Mouse (Mus musculus): ENCODE results near the gene Col6a5. TPM values are rescaled to one million over a fixed set of nuclear protein-coding genes. Genes with fewer than 3 reads are reported as not detected.

Gene Col6a5
- polyA plus RNA-seq, 1 experiment from 2014 or later: not detected

DNA sequence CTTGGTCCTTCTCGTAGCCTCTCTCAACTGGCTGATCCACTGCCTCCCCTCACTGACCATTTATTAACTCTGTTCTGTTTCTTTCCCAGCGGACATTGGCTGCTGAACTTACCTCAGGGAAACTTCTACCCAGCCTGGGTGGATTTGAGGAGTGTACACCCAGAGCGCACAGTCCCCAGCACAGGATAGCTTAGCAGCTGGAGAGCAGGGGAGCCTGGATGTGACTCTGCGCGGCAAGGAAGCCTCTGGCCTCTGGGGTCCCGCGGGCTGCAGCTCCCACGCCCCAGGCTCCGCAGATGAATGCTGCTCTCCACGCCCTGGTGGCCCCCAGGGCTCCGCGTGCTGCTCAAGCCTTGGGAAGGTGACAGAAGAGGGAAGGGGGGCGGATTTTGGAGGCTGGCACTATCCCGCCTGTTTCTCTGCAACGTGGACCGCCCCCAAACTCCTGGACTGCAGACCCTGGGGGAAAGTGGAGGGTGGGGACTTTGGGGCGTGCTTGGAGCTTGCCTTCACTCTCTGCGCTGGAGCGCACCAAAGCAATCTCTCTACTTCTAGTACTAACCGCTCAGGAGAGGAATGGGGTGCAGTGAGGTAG, 132.6 kb downstream of the Col6a5 start, which contains the start of gene Col6a6:
Col6a6 (minus strand) TSS at position 370 of the 595 bp plus-strand sequence.
- no peak for DNase-seq (ENCODE audit: low spot score)
- 0 out of 2 replicates have a peak within 1 kb of the TSS, but pooled peaks have one; percentile 25 for H3K4me2 ChIP-seq
- ATAC-seq (replicated peaks; ENCODE audit: low FRiP score): no peak
- no peak within 1 kb of the TSS for H3K4me3 ChIP-seq (ENCODE audit: low read depth, low read length)
- H3K27me3 ChIP-seq (replicated peaks; ENCODE audit: control insufficient read depth, insufficient read depth, low read length): no peaks in the 10 kb centered on the region; the same call in 1 of the 2 replicates
- H3K4me1 ChIP-seq (replicated peaks; ENCODE audit: control insufficient read depth, insufficient read depth, low read length): no peaks in the 10 kb centered on the region
- 20% methylated on average over 20 of the region's 20 CpGs for WGBS
- H3K36me3 ChIP-seq (ENCODE audit: control insufficient read depth, insufficient read depth, low read length): no peaks in the 10 kb centered on the region
- no peak within 1 kb of the TSS for H3K9ac ChIP-seq (ENCODE audit: low read depth, low read length)
- no peak within 1 kb of the TSS for H3K27ac ChIP-seq (ENCODE audit: low read depth, low read length)
- H3K9me3 ChIP-seq (ENCODE audit: control insufficient read depth, low read length): no peaks in the 10 kb centered on the region

- H3K4me1 ChIP-seq (replicated peaks; ENCODE audit: control insufficient read depth, insufficient read depth, low read length): no peaks in the 10 kb centered on the region
Measured at GRCm38 (mm10) chr9:105827076-105827647, 133.3 kb downstream of the Col6a5 start.

GRCm38 (mm10) chr9:105820711-105821110, 139.7 kb downstream of the Col6a5 start:
- H3K4me2 ChIP-seq: no peak overlapping the region
- no peak for DNase-seq (ENCODE audit: low spot score)
- no peak overlapping the region for H3K27ac ChIP-seq (ENCODE audit: low read depth, low read length)
- H3K36me3 ChIP-seq (ENCODE audit: control insufficient read depth, insufficient read depth, low read length): no peaks in the 10 kb centered on the region
- no peaks in the 10 kb centered on the region for H3K9me3 ChIP-seq (ENCODE audit: control insufficient read depth, low read length)
- WGBS: 82% methylated on average over 6 of the region's 6 CpGs
- H3K4me3 ChIP-seq (ENCODE audit: low read depth, low read length): no peak overlapping the region
- no peak for ATAC-seq (replicated peaks; ENCODE audit: low FRiP score)
- no peaks in the 10 kb centered on the region for H3K27me3 ChIP-seq (replicated peaks; ENCODE audit: control insufficient read depth, insufficient read depth, low read length)
- no peaks in the 10 kb centered on the region for H3K4me1 ChIP-seq (replicated peaks; ENCODE audit: control insufficient read depth, insufficient read depth, low read length)
- no peak overlapping the region for H3K9ac ChIP-seq (ENCODE audit: low read depth, low read length)

More at GRCm38 (mm10) chr9:105827076-105827647, 133.3 kb downstream of the Col6a5 start:
- DNase-seq (ENCODE audit: low spot score) (no peak), ATAC-seq (replicated peaks; ENCODE audit: low FRiP score) (no peak)
- Histone ChIP-seq H3K27ac (ENCODE audit: low read depth, low read length) (no peak overlapping the region), H3K9ac (ENCODE audit: low read depth, low read length) (no peak overlapping the region), H3K4me3 (ENCODE audit: low read depth, low read length) (no peak overlapping the region), H3K9me3 (ENCODE audit: control insufficient read depth, low read length) (no peaks in the 10 kb centered on the region), H3K27me3 (replicated peaks; ENCODE audit: control insufficient read depth, insufficient read depth, low read length) (no peaks in the 10 kb centered on the region; the same call in 1 of the 2 replicates), H3K36me3 (ENCODE audit: control insufficient read depth, insufficient read depth, low read length) (no peaks in the 10 kb centered on the region), H3K4me2 (no peak overlapping the region)
- 63% methylated on average over 8 of the region's 8 CpGs for WGBS

DNA sequence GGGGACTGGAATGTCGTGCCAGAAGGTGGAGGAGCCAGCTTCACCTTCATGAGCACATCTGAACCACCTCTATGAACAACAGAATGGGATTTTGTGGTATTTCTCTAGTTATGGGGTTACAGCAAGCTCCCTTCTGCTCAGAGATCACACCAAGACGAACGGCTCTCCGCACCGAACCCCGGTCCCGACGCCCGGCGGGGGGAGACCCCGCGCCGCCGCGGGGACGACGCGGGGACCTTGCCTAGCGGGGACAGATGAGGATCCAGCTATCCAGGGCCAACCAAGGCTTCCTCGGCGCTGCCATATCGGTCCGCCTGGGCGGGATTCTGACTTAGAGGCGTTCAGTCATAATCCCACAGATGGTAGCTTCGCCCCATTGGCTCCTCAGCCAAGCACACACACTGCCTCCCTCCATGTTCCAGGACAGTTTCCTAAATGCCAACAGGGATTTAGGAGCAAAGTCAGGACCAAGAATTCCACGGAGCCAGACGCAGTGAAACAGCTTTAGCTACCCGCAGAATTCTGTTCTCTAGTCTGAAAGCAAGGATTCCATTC, 141.2 kb downstream of the Col6a5 start:
- DNase-seq (ENCODE audit: low spot score) (no peak), ATAC-seq (replicated peaks; ENCODE audit: low FRiP score) (no peak)
- H3K27me3 ChIP-seq (replicated peaks; ENCODE audit: control insufficient read depth, insufficient read depth, low read length): no peaks in the 10 kb centered on the region
- H3K4me3 ChIP-seq (ENCODE audit: low read depth, low read length): no peak overlapping the region
- no peaks in the 10 kb centered on the region for H3K9me3 ChIP-seq (ENCODE audit: control insufficient read depth, low read length)
- H3K27ac ChIP-seq (ENCODE audit: low read depth, low read length): no peak overlapping the region
- 53% methylated on average over 29 of the region's 29 CpGs for WGBS
- H3K4me2 ChIP-seq: no peak overlapping the region
- no peak overlapping the region for H3K9ac ChIP-seq (ENCODE audit: low read depth, low read length)
- H3K4me1 ChIP-seq (replicated peaks; ENCODE audit: control insufficient read depth, insufficient read depth, low read length): no peaks in the 10 kb centered on the region
- H3K36me3 ChIP-seq (ENCODE audit: control insufficient read depth, insufficient read depth, low read length): no peaks in the 10 kb centered on the region

GRCm38 (mm10) chr9:105814436-105814835, 146.0 kb downstream of the Col6a5 start:
- Histone ChIP-seq H3K9ac (ENCODE audit: low read depth, low read length) (no peak overlapping the region), H3K36me3 (ENCODE audit: control insufficient read depth, insufficient read depth, low read length) (no peaks in the 10 kb centered on the region), H3K27me3 (replicated peaks; ENCODE audit: control insufficient read depth, insufficient read depth, low read length) (no peaks in the 10 kb centered on the region), H3K9me3 (ENCODE audit: control insufficient read depth, low read length) (no peaks in the 10 kb centered on the region), H3K4me1 (replicated peaks; ENCODE audit: control insufficient read depth, insufficient read depth, low read length) (no peaks in the 10 kb centered on the region), H3K4me2 (no peak overlapping the region), H3K4me3 (ENCODE audit: low read depth, low read length) (no peak overlapping the region), H3K27ac (ENCODE audit: low read depth, low read length) (no peak overlapping the region)
- DNase-seq (ENCODE audit: low spot score) (no peak), ATAC-seq (replicated peaks; ENCODE audit: low FRiP score) (no peak)
- WGBS: 81% methylated on average over 5 of the region's 5 CpGs

DNA sequence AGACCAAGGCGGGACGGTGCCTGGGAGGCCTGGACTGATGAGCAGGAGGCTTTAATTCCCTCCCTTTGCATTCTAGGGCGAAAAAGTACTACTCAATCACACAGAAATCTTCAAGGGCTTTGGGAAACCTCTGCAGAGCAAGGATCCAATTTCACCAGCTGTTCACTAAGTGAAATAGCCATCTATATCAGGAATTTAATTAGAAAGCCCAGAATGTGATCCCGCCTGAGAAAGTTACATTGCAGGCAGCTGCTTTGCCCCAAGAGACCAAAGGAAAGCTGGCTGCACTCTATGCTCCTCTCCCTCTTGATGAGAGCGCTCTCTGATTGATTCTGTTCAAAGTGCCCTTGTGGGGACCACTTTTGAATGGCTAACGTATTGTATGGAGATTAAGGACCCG, 149.0 kb downstream of the Col6a5 start:
- 75% methylated on average over 7 of the region's 7 CpGs for WGBS
- Histone ChIP-seq H3K4me3 (ENCODE audit: low read depth, low read length) (no peak overlapping the region), H3K4me2 (no peak overlapping the region), H3K27me3 (replicated peaks; ENCODE audit: control insufficient read depth, insufficient read depth, low read length) (no peaks in the 10 kb centered on the region), H3K9me3 (ENCODE audit: control insufficient read depth, low read length) (no peaks in the 10 kb centered on the region), H3K27ac (ENCODE audit: low read depth, low read length) (no peak overlapping the region), H3K9ac (ENCODE audit: low read depth, low read length) (no peak overlapping the region), H3K4me1 (replicated peaks; ENCODE audit: control insufficient read depth, insufficient read depth, low read length) (no peaks in the 10 kb centered on the region), H3K36me3 (ENCODE audit: control insufficient read depth, insufficient read depth, low read length) (no peaks in the 10 kb centered on the region)
- ATAC-seq (replicated peaks; ENCODE audit: low FRiP score): no peak
- no peak for DNase-seq (ENCODE audit: low spot score)

DNA sequence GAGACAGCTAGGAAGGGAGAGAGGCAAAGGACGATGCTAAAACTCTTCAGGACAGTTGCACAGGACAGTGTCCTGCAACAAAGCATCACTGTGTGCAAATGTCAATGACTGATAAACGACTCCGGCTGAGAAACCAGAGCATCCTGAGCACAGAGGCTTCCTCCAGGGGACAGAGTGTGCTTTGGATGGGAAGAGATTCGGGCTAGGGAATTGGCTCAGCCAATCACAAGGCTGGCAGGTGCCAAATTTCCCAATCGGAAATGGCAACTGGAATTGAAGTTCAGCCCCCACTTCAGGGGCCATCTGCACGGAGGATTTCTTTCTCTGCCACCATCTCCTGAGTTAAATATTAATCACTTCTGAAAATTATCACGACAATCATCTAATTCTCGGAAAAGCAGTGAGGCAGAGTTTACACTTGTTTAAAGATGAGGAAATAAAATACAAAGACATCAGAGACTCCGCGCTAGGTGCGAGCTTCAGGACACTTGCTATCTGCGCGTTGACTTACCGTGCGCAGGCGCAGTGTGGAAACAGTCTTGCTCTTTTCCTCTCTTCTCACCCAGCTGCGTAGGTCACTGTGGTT, 151.4 kb downstream of the Col6a5 start:
- Histone ChIP-seq H3K9me3 (ENCODE audit: control insufficient read depth, low read length) (no peaks in the 10 kb centered on the region), H3K4me3 (ENCODE audit: low read depth, low read length) (no peak overlapping the region)
- WGBS: 80% methylated on average over 17 of the region's 17 CpGs

More for the DNA sequence above, 151.4 kb downstream of the Col6a5 start:
- ATAC-seq (replicated peaks; ENCODE audit: low FRiP score): no peak
- no peak for DNase-seq (ENCODE audit: low spot score)
- H3K4me2 ChIP-seq: no peak overlapping the region
- no peaks in the 10 kb centered on the region for H3K36me3 ChIP-seq (ENCODE audit: control insufficient read depth, insufficient read depth, low read length)
- H3K9ac ChIP-seq (ENCODE audit: low read depth, low read length): no peak overlapping the region
- no peak overlapping the region for H3K27ac ChIP-seq (ENCODE audit: low read depth, low read length)
- no peaks in the 10 kb centered on the region for H3K27me3 ChIP-seq (replicated peaks; ENCODE audit: control insufficient read depth, insufficient read depth, low read length)
- H3K4me1 ChIP-seq (replicated peaks; ENCODE audit: control insufficient read depth, insufficient read depth, low read length): no peaks in the 10 kb centered on the region
